In genomic region chr5:31000122-31000521, GRCm38 (mm10) we compare ENCODE assay signal across 20 mouse cellular contexts. TPM values are rescaled to one million over a fixed set of nuclear protein-coding genes. Genes with fewer than 3 reads are reported as not detected.
DNase-seq lines count a peak whose midpoint lies in the region; ATAC-seq and TF ChIP-seq lines count a peak whose summit lies in the region.
"Had no signal": no experiment of that assay in that cellular context is flagged by ENCODE, and none has a peak within 500 bp of the region (broad histone marks: within the 10 kb centered on the region; RNA-seq: fewer than 3 reads in every experiment).

No protein-coding gene starts in this region.

- no peak for TF ChIP-seq POLR2A in limb, embryonic 14.5 days (IDR thresholded peaks at IDR 0.05; ENCODE audit: borderline replicate concordance, extremely low read depth, insufficient read depth, insufficient read length)

- no peaks in the 10 kb centered on the region for H3K36me3 ChIP-seq in kidney, postnatal 0 days (ENCODE audit: insufficient read depth, low read length)
- H3K36me3 ChIP-seq in kidney, embryonic 15.5 days: no peaks in the 10 kb centered on the region
- no peaks in the 10 kb centered on the region for H3K36me3 ChIP-seq in limb, embryonic 14.5 days (ENCODE audit: control insufficient read depth, insufficient read depth, low read length)
- no peaks in the 10 kb centered on the region for H3K36me3 ChIP-seq in forebrain, embryonic 13.5 days (ENCODE audit: poor library complexity, severe bottlenecking)
- H3K36me3 ChIP-seq: hindbrain, embryonic 10.5 days; midbrain, embryonic 12.5 days; neural tube, embryonic 13.5 days had no signal

- DNase-seq in kidney, postnatal 0 days (ENCODE audit: low spot score): peak; percentile 43
- DNase-seq in 3T3-L1 (ENCODE audit: low read depth, low spot score) (peak; percentile 96), NIH3T3 (ENCODE audit: low read depth) (peak; percentile 85)
- no peak for DNase-seq in limb, embryonic 14.5 days (ENCODE audit: low spot score)
- no peak for DNase-seq in kidney, adult 8-10 months
- DNase-seq: cerebellum, adult 9-10 months; forebrain, postnatal 0 days; gastrocnemius, postnatal 36 days; kidney, postnatal 10 days; right cerebral cortex, adult 18-20 months had no signal

- no peaks in the 10 kb centered on the region for H3K27me3 ChIP-seq in kidney, postnatal 0 days (ENCODE audit: insufficient read depth, low read length)
- no peaks in the 10 kb centered on the region for H3K27me3 ChIP-seq in kidney, embryonic 15.5 days
- no peaks in the 10 kb centered on the region for H3K27me3 ChIP-seq in limb, embryonic 14.5 days (ENCODE audit: control insufficient read depth, insufficient read depth, low read length)
- H3K27me3 ChIP-seq in forebrain, embryonic 13.5 days: no peaks in the 10 kb centered on the region
- H3K27me3 ChIP-seq: midbrain, embryonic 12.5 days; neural tube, embryonic 13.5 days had no signal

- no peak for ATAC-seq in kidney, postnatal 0 days (replicated peaks; ENCODE audit: low FRiP score, low read depth)
- no peak for ATAC-seq in kidney, embryonic 15.5 days (replicated peaks; ENCODE audit: low FRiP score)
- ATAC-seq in limb, embryonic 14.5 days (ENCODE audit: low FRiP score, low read depth): peak; percentile 62; the same call in 1 of the 2 replicates
- no peak for ATAC-seq in forebrain, embryonic 13.5 days
- ATAC-seq: CD4-positive, CD25-positive, alpha-beta regulatory T cell, adult 4 months; forebrain, postnatal 0 days; hindbrain, postnatal 0 days had no signal

- H3K4me2 ChIP-seq in kidney, postnatal 0 days (ENCODE audit: low read length): no peak overlapping the region
- no peak overlapping the region for H3K4me2 ChIP-seq in kidney, embryonic 15.5 days
- H3K4me2 ChIP-seq in limb, embryonic 14.5 days (replicated peaks; ENCODE audit: low read depth, low read length, severe bottlenecking): no peak overlapping the region
- no peak overlapping the region for H3K4me2 ChIP-seq in forebrain, embryonic 13.5 days
- H3K4me2 ChIP-seq: midbrain, embryonic 12.5 days; neural tube, embryonic 13.5 days had no signal

- no peak overlapping the region for H3K4me3 ChIP-seq in kidney, postnatal 0 days (replicated peaks; ENCODE audit: low read depth, low read length)
- H3K4me3 ChIP-seq in kidney, embryonic 15.5 days (replicated peaks): no peak overlapping the region
- H3K4me3 ChIP-seq in limb, embryonic 14.5 days (replicated peaks; ENCODE audit: low read length): no peak overlapping the region
- H3K4me3 ChIP-seq in forebrain, embryonic 13.5 days: no peak overlapping the region
- H3K4me3 ChIP-seq: hindbrain, embryonic 10.5 days; layer of hippocampus, adult 2 months; midbrain, embryonic 12.5 days; neural tube, embryonic 13.5 days had no signal

- H3K9me3 ChIP-seq in kidney, postnatal 0 days (replicated peaks; ENCODE audit: low read length): no peaks in the 10 kb centered on the region
- H3K9me3 ChIP-seq in kidney, embryonic 15.5 days (replicated peaks): no peaks in the 10 kb centered on the region
- no peaks in the 10 kb centered on the region for H3K9me3 ChIP-seq in limb, embryonic 14.5 days (ENCODE audit: control insufficient read depth, low read length)
- no peaks in the 10 kb centered on the region for H3K9me3 ChIP-seq in forebrain, embryonic 13.5 days (replicated peaks)
- H3K9me3 ChIP-seq: hindbrain, embryonic 10.5 days; midbrain, embryonic 12.5 days; neural tube, embryonic 13.5 days had no signal

- TF ChIP-seq CTCF in kidney, postnatal 0 days (IDR thresholded peaks at IDR 0.05; ENCODE audit: low read depth): no peak

- WGBS in kidney, postnatal 0 days: 55% methylated on average over 7 of the region's 7 CpGs
- 61% methylated on average over 7 of the region's 7 CpGs for WGBS in kidney, embryonic 15.5 days
- WGBS in limb, embryonic 14.5 days: 53% methylated on average over 7 of the region's 7 CpGs
- 79% methylated on average over 7 of the region's 7 CpGs for WGBS in forebrain, embryonic 13.5 days

- H3K27ac ChIP-seq in kidney, postnatal 0 days: no peak overlapping the region
- H3K27ac ChIP-seq in kidney, embryonic 15.5 days: no peak overlapping the region
- H3K27ac ChIP-seq in limb, embryonic 14.5 days (replicated peaks; ENCODE audit: low read depth, low read length): peak overlapping the region; percentile 67
- no peak overlapping the region for H3K27ac ChIP-seq in forebrain, embryonic 13.5 days
- H3K27ac ChIP-seq: hindbrain, embryonic 10.5 days; hindbrain, postnatal 0 days; layer of hippocampus, adult 2 months; liver, embryonic 14.5 days; midbrain, embryonic 12.5 days; neural tube, embryonic 13.5 days had no signal

- H3K4me1 ChIP-seq in kidney, postnatal 0 days (replicated peaks; ENCODE audit: insufficient read depth, low read length): no peaks in the 10 kb centered on the region
- 0 out of 2 replicates have a peak, but pooled peaks cover under 1% of the 10 kb centered on the region for H3K4me1 ChIP-seq in kidney, embryonic 15.5 days
- no peaks in the 10 kb centered on the region; the same call in 1 of the 2 replicates for H3K4me1 ChIP-seq in limb, embryonic 14.5 days (ENCODE audit: control insufficient read depth, insufficient read depth, low read length)
- H3K4me1 ChIP-seq in forebrain, embryonic 13.5 days: no peaks in the 10 kb centered on the region
- H3K4me1 ChIP-seq: midbrain, embryonic 12.5 days; neural tube, embryonic 13.5 days had no signal

- H3K9ac ChIP-seq in kidney, postnatal 0 days (ENCODE audit: low read depth, low read length): no peak overlapping the region
- H3K9ac ChIP-seq in kidney, embryonic 15.5 days: no peak overlapping the region
- H3K9ac ChIP-seq in limb, embryonic 14.5 days (ENCODE audit: low read depth, low read length, severe bottlenecking): no peak overlapping the region
- H3K9ac ChIP-seq in forebrain, embryonic 13.5 days: no peak overlapping the region
- H3K9ac ChIP-seq: forebrain, postnatal 0 days; liver, embryonic 14.5 days; midbrain, embryonic 12.5 days; neural tube, embryonic 13.5 days had no signal

RNA-seq across cellular contexts. Expression of gene Tcf23, which starts 31.7 kb away (rescaled TPM):
- polyA plus RNA-seq in kidney, postnatal 0 days (2015; fragmentation: Nextera tagmentation; extraction: Ambion mirVana): 2.2 and 2.3 TPM in 2 replicates
- polyA plus RNA-seq in kidney, embryonic 15.5 days (2015; fragmentation: Nextera tagmentation; extraction: Ambion mirVana): 1.6 and 1.8 TPM in 2 replicates
- 0.05 TPM in 1 of 2 replicates, not detected in the other for polyA plus RNA-seq in limb, embryonic 14.5 days (2012; rRNA removed)
- polyA plus RNA-seq in limb, embryonic 14.5 days (2014; fragmentation: Nextera tagmentation; extraction: Ambion mirVana): not detected in 2 replicates
- polyA plus RNA-seq in forebrain, embryonic 13.5 days (2015; fragmentation: Nextera tagmentation; extraction: Ambion mirVana): not detected in 2 replicates
- polyA plus RNA-seq: CD4-positive, CD25-positive, alpha-beta regulatory T cell, adult 4 months; embryonic facial prominence, embryonic 11.5 days; forebrain, postnatal 0 days; hindbrain, embryonic 10.5 days; midbrain, embryonic 12.5 days; neural tube, embryonic 13.5 days had no signal

RNA-seq across cellular contexts. Expression of gene Preb, which starts 40.0 kb away (rescaled TPM):
- polyA plus RNA-seq in kidney, postnatal 0 days (2015; fragmentation: Nextera tagmentation; extraction: Ambion mirVana): 103 and 117 TPM in 2 replicates
- 146 and 151 TPM in 2 replicates for polyA plus RNA-seq in kidney, embryonic 15.5 days (2015; fragmentation: Nextera tagmentation; extraction: Ambion mirVana)
- polyA plus RNA-seq in limb, embryonic 14.5 days (2012; rRNA removed): 259 and 349 TPM in 2 replicates
- polyA plus RNA-seq in limb, embryonic 14.5 days (2014; fragmentation: Nextera tagmentation; extraction: Ambion mirVana): 91.1 and 98.9 TPM in 2 replicates
- 126 and 132 TPM in 2 replicates for polyA plus RNA-seq in forebrain, embryonic 13.5 days (2015; fragmentation: Nextera tagmentation; extraction: Ambion mirVana)

RNA-seq across cellular contexts. Expression of gene Atraid, which starts 48.0 kb away (rescaled TPM):
- 271 and 290 TPM in 2 replicates for polyA plus RNA-seq in kidney, postnatal 0 days (2015; fragmentation: Nextera tagmentation; extraction: Ambion mirVana)
- polyA plus RNA-seq in kidney, embryonic 15.5 days (2015; fragmentation: Nextera tagmentation; extraction: Ambion mirVana): 145 and 149 TPM in 2 replicates
- 134 and 151 TPM in 2 replicates for polyA plus RNA-seq in limb, embryonic 14.5 days (2012; rRNA removed)
- polyA plus RNA-seq in limb, embryonic 14.5 days (2014; fragmentation: Nextera tagmentation; extraction: Ambion mirVana): 190 and 200 TPM in 2 replicates
- polyA plus RNA-seq in forebrain, embryonic 13.5 days (2015; fragmentation: Nextera tagmentation; extraction: Ambion mirVana): 124 and 130 TPM in 2 replicates

RNA-seq across cellular contexts. Expression of gene Slc5a6, which starts 48.6 kb away (rescaled TPM):
- 13.4 and 15.1 TPM in 2 replicates for polyA plus RNA-seq in kidney, postnatal 0 days (2015; fragmentation: Nextera tagmentation; extraction: Ambion mirVana)
- 10.4 and 11.8 TPM in 2 replicates for polyA plus RNA-seq in kidney, embryonic 15.5 days (2015; fragmentation: Nextera tagmentation; extraction: Ambion mirVana)
- 25.3 and 33.9 TPM in 2 replicates for polyA plus RNA-seq in limb, embryonic 14.5 days (2012; rRNA removed)
- polyA plus RNA-seq in limb, embryonic 14.5 days (2014; fragmentation: Nextera tagmentation; extraction: Ambion mirVana): 11.0 and 11.4 TPM in 2 replicates
- 10.9 and 11.5 TPM in 2 replicates for polyA plus RNA-seq in forebrain, embryonic 13.5 days (2015; fragmentation: Nextera tagmentation; extraction: Ambion mirVana)

RNA-seq across cellular contexts. Expression of gene Cad, which starts 54.5 kb away (rescaled TPM):
- polyA plus RNA-seq in kidney, postnatal 0 days (2015; fragmentation: Nextera tagmentation; extraction: Ambion mirVana): 11.8 and 13.9 TPM in 2 replicates
- 32.5 and 36.2 TPM in 2 replicates for polyA plus RNA-seq in kidney, embryonic 15.5 days (2015; fragmentation: Nextera tagmentation; extraction: Ambion mirVana)
- 49.1 and 62.5 TPM in 2 replicates for polyA plus RNA-seq in limb, embryonic 14.5 days (2012; rRNA removed)
- 28.3 and 29.4 TPM in 2 replicates for polyA plus RNA-seq in limb, embryonic 14.5 days (2014; fragmentation: Nextera tagmentation; extraction: Ambion mirVana)
- 24.2 and 28.6 TPM in 2 replicates for polyA plus RNA-seq in forebrain, embryonic 13.5 days (2015; fragmentation: Nextera tagmentation; extraction: Ambion mirVana)

Comparison
In these comparisons a context has a peak if more than half of its experiments do, and no peak if none do; other contexts are left out.
1. DNase-seq: peak in kidney, postnatal 0 days (single experiment), 3T3-L1 (single experiment) and NIH3T3 (single experiment); none in limb, embryonic 14.5 days (single experiment) and kidney, adult 8-10 months (0 of 2).